Mouse (Mus musculus) gastrocnemius, adult 18-20 months (tissue): ENCODE results near the gene Cep57l1. TPM values are rescaled to one million over a fixed set of nuclear protein-coding genes. Genes with fewer than 3 reads are reported as not detected.
A peak's percentile ranks its signal among the peaks of the same experiment; 100 is the strongest.

Experiments
- DNase-seq: peaks from one replicate; pipeline ENCODE4 v3.0.0; 2021; ENCODE audit warnings: low spot score
- total RNA-seq, 2 experiments: library from RNA; stranded (reverse); gene quantifications; 2 replicates each; pipeline ENCODE4 v1.2.3; 2021

Cep57l1 gene
- total RNA-seq, 2 experiments from 2014 or later, result 2.0 to 2.6 TPM

GRCm38 (mm10) chr10:41818036-41818732 lies 8.5 kb upstream of the Cep57l1 start:
- no peak for DNase-seq

GRCm38 (mm10) chr10:41816516-41816915 lies 6.8 kb upstream of the Cep57l1 start:
- no peak for DNase-seq

DNA sequence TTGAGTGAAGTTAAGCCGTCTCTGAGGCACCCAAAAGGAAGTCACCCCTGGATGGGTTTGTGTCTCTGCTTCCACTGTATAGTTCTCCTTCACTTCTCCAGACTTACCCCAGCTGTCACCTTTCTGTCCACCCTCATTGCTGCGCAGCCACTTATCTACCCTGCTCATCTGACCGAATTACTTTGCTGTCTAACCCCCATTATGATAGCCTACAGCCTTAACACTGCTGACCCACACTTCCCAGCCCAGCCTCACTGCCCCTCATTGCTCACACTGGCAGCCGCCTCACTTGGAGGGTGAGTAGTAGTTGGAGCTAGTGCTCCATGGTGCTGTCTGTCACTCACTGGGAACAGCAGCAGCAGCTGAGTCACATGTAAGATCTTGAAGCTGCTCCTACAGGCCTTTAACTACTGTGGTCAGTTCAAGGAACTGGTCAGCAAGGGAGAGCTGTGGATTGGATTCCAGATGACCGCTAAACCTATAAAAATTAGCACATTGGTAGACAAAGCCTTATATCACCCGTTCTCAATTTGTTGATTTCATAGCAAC lies 4.7 kb upstream of the Cep57l1 start:
- no peak for DNase-seq

- DNase-seq, result no peak
These were observed 2.9 kb upstream of the Cep57l1 start for GRCm38 (mm10) chr10:41812566-41812965.

GRCm38 (mm10) chr10:41810564-41811455 lies 1.1 kb upstream of the Cep57l1 start:
- DNase-seq, result no peak

- DNase-seq, result peak; percentile 90
These were observed 446 bp downstream of the Cep57l1 start for GRCm38 (mm10) chr10:41809080-41809770.

- no peak for DNase-seq
These were observed 3.8 kb downstream of the Cep57l1 start for GRCm38 (mm10) chr10:41805729-41806355.

- DNase-seq, result no peak
These were observed 5.0 kb downstream of the Cep57l1 start for GRCm38 (mm10) chr10:41804711-41805110.

DNA sequence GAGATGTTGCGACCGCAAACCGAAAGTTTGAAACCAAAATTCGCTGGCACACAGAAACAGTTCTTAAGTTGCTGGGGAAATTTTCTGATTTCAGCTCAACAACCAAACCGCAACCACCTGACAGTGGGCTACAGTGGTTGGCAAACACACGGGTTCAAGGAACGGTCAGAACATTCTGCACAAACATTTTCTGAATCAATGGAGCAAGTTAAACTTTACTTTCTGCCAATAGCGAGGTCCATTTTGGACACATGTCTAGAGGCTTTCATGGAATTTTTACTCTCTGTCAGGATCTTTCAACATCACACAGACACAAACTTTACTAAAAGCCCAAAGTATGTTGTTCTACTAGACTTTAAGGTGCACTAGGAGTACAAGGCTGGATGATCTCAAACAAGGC lies 6.2 kb downstream of the Cep57l1 start:
- no peak for DNase-seq

GRCm38 (mm10) chr10:41797253-41797652 lies 12.4 kb downstream of the Cep57l1 start:
- DNase-seq, result no peak

DNA sequence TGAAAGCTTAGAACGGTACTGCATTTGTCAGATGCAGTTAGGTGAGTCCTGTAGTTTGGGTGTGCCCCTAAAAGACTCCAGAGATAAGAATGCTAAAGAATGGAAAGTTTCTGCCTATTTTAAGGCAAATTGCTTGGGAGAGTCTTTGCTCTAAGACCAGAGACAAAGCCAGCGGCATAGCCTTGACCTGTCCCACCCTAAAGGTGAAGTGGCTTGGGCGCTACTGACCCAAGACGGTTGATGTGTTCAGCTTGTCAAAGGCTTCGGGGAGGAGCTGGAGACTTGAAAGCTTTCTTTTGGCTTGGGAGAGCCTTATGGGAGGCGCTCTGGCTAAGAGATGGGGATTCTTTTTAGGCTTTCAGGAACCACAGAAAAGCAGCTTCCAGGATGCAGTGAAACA lies 17.3 kb downstream of the Cep57l1 start:
- DNase-seq, result no peak

DNA sequence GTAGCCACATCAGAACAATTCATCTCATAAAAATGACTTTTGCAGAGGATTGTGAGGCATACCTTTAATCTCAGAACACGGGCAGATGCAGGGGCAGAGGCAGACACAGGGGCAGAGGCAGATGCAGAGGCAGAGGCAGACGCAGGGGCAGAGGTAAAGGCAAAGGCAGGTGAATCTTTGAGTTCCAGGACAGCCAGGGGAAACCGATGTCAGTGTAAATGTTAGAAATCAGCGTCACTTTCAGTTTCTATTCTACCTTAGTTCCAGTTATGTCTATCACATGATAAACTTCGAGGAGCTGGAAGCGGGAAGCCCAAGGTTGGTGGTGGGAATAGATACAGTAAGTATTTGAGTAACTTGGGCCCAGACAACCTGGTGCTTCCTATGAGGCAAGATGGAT lies 42.4 kb downstream of the Cep57l1 start:
- DNase-seq, result no peak

DNA sequence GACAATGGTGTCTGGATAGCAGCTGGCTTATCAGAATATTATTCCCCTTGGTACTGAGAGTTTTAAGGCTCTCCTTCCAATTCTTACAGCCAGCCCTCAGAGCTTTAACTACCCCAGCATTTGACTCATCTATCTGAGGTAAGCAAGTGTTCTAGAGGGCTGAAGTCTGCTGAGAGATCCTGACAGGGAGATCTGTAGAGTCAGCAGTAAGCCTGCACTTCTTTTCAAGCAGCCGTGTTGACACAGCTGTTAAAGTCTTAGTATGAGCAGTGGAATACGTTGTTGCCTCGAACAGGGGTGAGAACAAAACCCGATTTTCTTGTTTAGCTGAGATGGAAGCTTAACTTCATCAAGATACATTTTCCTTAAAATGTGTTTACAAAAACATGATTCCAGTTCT lies 43.4 kb downstream of the Cep57l1 start:
- no peak for DNase-seq

DNA sequence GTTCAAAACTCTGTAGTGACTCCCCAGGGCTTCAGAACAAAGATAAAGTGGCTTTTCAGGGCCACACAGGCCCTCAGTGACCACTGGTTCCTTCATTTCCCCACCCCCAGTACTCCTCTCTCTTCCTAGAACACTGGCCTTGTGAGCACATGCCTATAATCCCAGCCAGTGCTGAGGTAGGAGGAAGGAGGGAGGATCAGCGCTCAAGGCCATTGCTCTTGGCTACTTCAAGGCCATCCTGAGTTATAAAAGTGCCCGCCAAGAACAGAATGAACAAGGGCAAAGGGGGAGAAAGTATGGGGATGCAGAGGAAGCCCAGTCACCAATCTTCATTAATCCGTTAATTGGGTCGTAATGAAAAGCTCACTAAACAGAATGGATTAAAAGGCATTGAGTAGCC lies 44.1 kb downstream of the Cep57l1 start:
- DNase-seq, result no peak

GRCm38 (mm10) chr10:41763741-41764385 lies 45.8 kb downstream of the Cep57l1 start:
- no peak for DNase-seq

- DNase-seq, result no peak
These were observed 48.8 kb downstream of the Cep57l1 start for GRCm38 (mm10) chr10:41760866-41761265.

- DNase-seq, result no peak
These were observed 51.6 kb downstream of the Cep57l1 start for GRCm38 (mm10) chr10:41758041-41758440.

DNA sequence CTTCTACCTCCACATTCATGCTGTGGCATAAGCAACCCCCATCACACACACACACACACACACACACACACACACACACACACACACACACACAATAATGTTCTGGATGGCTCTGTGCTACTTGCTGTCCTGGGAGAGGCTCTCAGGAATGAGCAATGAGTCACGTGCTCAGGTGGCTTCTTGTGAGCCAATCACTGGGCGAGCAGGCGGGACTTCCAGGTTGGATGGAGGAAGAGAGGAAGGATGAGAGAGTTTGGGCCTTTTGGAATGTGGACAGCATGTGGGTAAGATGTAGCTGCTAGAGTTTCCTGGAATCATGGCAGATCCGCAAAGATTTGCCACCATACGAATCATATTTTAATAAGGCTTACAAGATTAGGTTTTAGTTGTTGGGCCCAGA lies 52.4 kb downstream of the Cep57l1 start:
- DNase-seq, result no peak

DNA sequence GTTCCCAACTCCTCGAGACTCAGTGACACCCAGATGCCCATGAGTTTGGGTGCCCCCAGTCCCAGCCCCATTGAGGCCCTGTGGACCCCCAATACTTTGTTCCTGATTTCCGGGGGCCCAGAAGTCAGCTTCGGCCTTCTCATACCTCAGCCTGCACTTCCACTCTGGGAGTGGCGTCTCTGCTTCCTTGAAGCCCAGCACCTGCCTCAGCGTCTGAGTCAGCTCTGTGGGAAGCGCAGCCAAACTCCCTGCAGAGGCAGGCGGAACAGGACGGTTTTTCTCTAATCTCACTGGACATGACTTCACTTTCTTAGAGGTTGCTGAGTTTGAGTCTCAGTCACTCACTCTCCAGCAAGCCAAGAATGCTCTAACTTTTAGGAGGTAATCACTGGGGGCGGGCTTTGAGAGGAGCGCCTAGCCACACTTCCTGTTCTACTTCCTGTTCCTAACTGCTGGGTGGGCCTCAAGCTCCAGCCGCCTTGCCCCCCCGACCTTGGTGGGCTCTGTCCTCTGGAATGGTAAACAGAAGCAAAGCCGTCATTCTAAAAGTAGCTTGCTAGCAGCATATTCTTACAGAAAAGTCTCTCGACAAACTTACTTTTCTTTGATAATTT lies 57.7 kb downstream of the Cep57l1 start:
- no peak for DNase-seq

GRCm38 (mm10) chr10:41749306-41749705 lies 60.4 kb downstream of the Cep57l1 start:
- DNase-seq, result no peak
